In the genomic region with DNA sequence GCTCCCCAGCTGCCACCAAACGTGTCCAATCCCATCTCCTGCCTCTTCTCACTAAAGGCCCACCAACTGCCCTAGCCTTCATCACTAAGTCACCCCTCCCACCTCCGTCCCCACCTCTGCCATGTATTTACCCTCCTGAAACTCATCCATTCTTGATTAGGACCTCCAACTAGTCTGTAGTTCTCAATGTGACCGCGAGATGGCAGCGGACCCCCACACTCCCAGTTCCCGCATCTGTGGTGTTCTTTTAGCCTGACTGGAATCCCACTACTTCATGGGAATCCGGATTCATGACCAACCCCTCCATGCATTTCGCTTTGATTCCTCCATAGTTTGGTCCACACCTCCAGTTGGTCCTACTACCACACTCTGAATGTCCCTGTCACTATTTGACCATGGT, we compare ENCODE assay signal across 8 mouse cellular contexts. TPM values are rescaled to one million over a fixed set of nuclear protein-coding genes. Genes with fewer than 3 reads are reported as not detected.
DNase-seq lines count a peak whose midpoint lies in the region; ATAC-seq and TF ChIP-seq lines count a peak whose summit lies in the region.

No protein-coding gene starts in this region.

- H3K4me3 ChIP-seq in kidney, adult 2 months (ENCODE audit: insufficient read depth, low read depth, low read length) = no peak overlapping the region
- H3K4me3 ChIP-seq in kidney, embryonic 16.5 days (ENCODE audit: low read length) = no peak overlapping the region
- H3K4me3 ChIP-seq in embryonic facial prominence, embryonic 10.5 days = peak overlapping the region; percentile 17; the same call in 1 of the 2 replicates
- H3K4me3 ChIP-seq in hindbrain, postnatal 0 days (ENCODE audit: low read length) = no peak overlapping the region
- H3K4me3 ChIP-seq in liver, adult 2 months (ENCODE audit: insufficient read depth, low read depth, low read length) = no peak overlapping the region

- no peak overlapping the region for H3K9ac ChIP-seq in kidney, embryonic 16.5 days (replicated peaks; ENCODE audit: low read length)
- H3K9ac ChIP-seq in hindbrain, postnatal 0 days (replicated peaks; ENCODE audit: low read length) = no peak overlapping the region
- no peak overlapping the region for H3K9ac ChIP-seq in liver, adult 2 months (ENCODE audit: low read depth, low read length)

- H3K79me2 ChIP-seq in liver, adult 2 months (ENCODE audit: control insufficient read depth, insufficient read depth, low read length) = no peaks in the 10 kb centered on the region

- WGBS in kidney, adult 2 months = 2% methylated on average over 8 of the region's 8 CpGs
- 3% methylated on average over 8 of the region's 8 CpGs for WGBS in kidney, embryonic 16.5 days
- 4% methylated on average over 8 of the region's 8 CpGs for WGBS in embryonic facial prominence, embryonic 10.5 days
- 6% methylated on average over 8 of the region's 8 CpGs for WGBS in hindbrain, postnatal 0 days
- WGBS in liver, adult 2 months = 4% methylated on average over 8 of the region's 8 CpGs

- no peak overlapping the region for H3K27ac ChIP-seq in kidney, adult 2 months (ENCODE audit: insufficient read depth, low read depth, low read length)
- H3K27ac ChIP-seq in kidney, embryonic 16.5 days (ENCODE audit: low read length) = no peak overlapping the region
- no peak overlapping the region for H3K27ac ChIP-seq in embryonic facial prominence, embryonic 10.5 days (replicated peaks)
- no peak overlapping the region for H3K27ac ChIP-seq in hindbrain, postnatal 0 days
- no peak overlapping the region for H3K27ac ChIP-seq in liver, adult 2 months (replicated peaks; ENCODE audit: insufficient read depth, low read depth, low read length)

- ATAC-seq in kidney, embryonic 16.5 days (ENCODE audit: low FRiP score, low TSS enrichment) = no peak
- peak; percentile 28; the same call in 1 of the 2 replicates for ATAC-seq in hindbrain, postnatal 0 days

- H3K36me3 ChIP-seq in kidney, adult 2 months (ENCODE audit: control insufficient read depth, insufficient read depth, low read length) = no peaks in the 10 kb centered on the region
- no peaks in the 10 kb centered on the region for H3K36me3 ChIP-seq in kidney, embryonic 16.5 days (ENCODE audit: insufficient read depth, low read length)
- no peaks in the 10 kb centered on the region for H3K36me3 ChIP-seq in embryonic facial prominence, embryonic 10.5 days (replicated peaks)
- H3K36me3 ChIP-seq in hindbrain, postnatal 0 days (ENCODE audit: insufficient read depth, low read length) = peaks cover 12% of the 10 kb centered on the region
- no peaks in the 10 kb centered on the region for H3K36me3 ChIP-seq in liver, adult 2 months (ENCODE audit: control insufficient read depth, insufficient read depth, low read length)

- no peak overlapping the region for H3K4me2 ChIP-seq in kidney, embryonic 16.5 days (replicated peaks; ENCODE audit: low read depth, low read length)
- no peak overlapping the region for H3K4me2 ChIP-seq in hindbrain, postnatal 0 days (ENCODE audit: low read depth, low read length)

- TF ChIP-seq CTCF in kidney, adult 2 months (conservative IDR thresholded peaks at IDR 0.05; ENCODE audit: insufficient read depth, insufficient read length, low read depth, low read length) = peak; percentile 90
- TF ChIP-seq CTCF in hindbrain, postnatal 0 days (IDR thresholded peaks at IDR 0.05; ENCODE audit: low read depth) = peak; percentile 94
- peak; percentile 93 for TF ChIP-seq CTCF in liver, adult 2 months (IDR thresholded peaks at IDR 0.05; ENCODE audit: low read depth, low read length)

- H3K27me3 ChIP-seq in kidney, adult 2 months (replicated peaks; ENCODE audit: control insufficient read depth, insufficient read depth, low read length) = no peaks in the 10 kb centered on the region
- peaks cover 53% of the 10 kb centered on the region for H3K27me3 ChIP-seq in kidney, embryonic 16.5 days (ENCODE audit: insufficient read depth, low read length)
- peaks cover 91% of the 10 kb centered on the region for H3K27me3 ChIP-seq in embryonic facial prominence, embryonic 10.5 days (replicated peaks; ENCODE audit: low read depth, poor library complexity, severe bottlenecking)
- no peaks in the 10 kb centered on the region for H3K27me3 ChIP-seq in hindbrain, postnatal 0 days (ENCODE audit: insufficient read depth, low read length)
- peaks cover 5% of the 10 kb centered on the region; the same call in 1 of the 2 replicates for H3K27me3 ChIP-seq in liver, adult 2 months (ENCODE audit: control insufficient read depth, insufficient read depth, low read length)

- DNase-seq in kidney, adult 2 months = peak; percentile 71
- DNase-seq in adrenal gland, adult 2 months = peak; percentile 69
- peak; percentile 83 for DNase-seq in embryonic facial prominence, embryonic 10.5 days (ENCODE audit: low spot score)
- peak; percentile 85 for DNase-seq in hindbrain, postnatal 0 days (ENCODE audit: low spot score)
- DNase-seq in liver, adult 2 months (ENCODE audit: extremely low read depth, low read depth, low spot score) = peak; percentile 43
- peak; percentile 62 for DNase-seq in ovary, postnatal 14 days (ENCODE audit: low spot score)
- DNase-seq in urinary bladder, postnatal 36 days (ENCODE audit: low spot score in 2 of 2) = peak; percentile 55 to 69

- H3K4me1 ChIP-seq in kidney, adult 2 months (ENCODE audit: control insufficient read depth, insufficient read depth, low read length) = no peaks in the 10 kb centered on the region
- peaks cover 7% of the 10 kb centered on the region; the same call in 1 of the 2 replicates for H3K4me1 ChIP-seq in kidney, embryonic 16.5 days (ENCODE audit: insufficient read depth, low read length)
- peaks cover 14% of the 10 kb centered on the region for H3K4me1 ChIP-seq in embryonic facial prominence, embryonic 10.5 days
- no peaks in the 10 kb centered on the region for H3K4me1 ChIP-seq in hindbrain, postnatal 0 days (ENCODE audit: insufficient read depth, low read length)
- H3K4me1 ChIP-seq in liver, adult 2 months (ENCODE audit: control insufficient read depth, insufficient read depth, low read length) = peaks cover 5% of the 10 kb centered on the region; the same call in 1 of the 2 replicates

- H3K9me3 ChIP-seq in kidney, embryonic 16.5 days (ENCODE audit: low read length) = no peaks in the 10 kb centered on the region
- no peaks in the 10 kb centered on the region for H3K9me3 ChIP-seq in embryonic facial prominence, embryonic 10.5 days
- no peaks in the 10 kb centered on the region for H3K9me3 ChIP-seq in hindbrain, postnatal 0 days (ENCODE audit: low read length)

- TF ChIP-seq POLR2A in kidney, adult 2 months (IDR thresholded peaks at IDR 0.05; ENCODE audit: low read depth, low read length) = no peak
- TF ChIP-seq POLR2A in liver, adult 2 months (IDR thresholded peaks at IDR 0.05; ENCODE audit: extremely low read depth, insufficient read depth, low read length) = no peak

RNA-seq across cellular contexts. Expression of gene Sarm1, which starts 9.4 kb away (rescaled TPM):
- polyA plus RNA-seq in kidney, adult 2 months (2012; rRNA removed) = 0.35 and 0.38 TPM in 2 replicates
- polyA plus RNA-seq in kidney, embryonic 16.5 days (2015; fragmentation: Nextera tagmentation; extraction: Ambion mirVana) = 1.2 and 1.8 TPM in 2 replicates
- total RNA-seq in adrenal gland, adult 2 months (2021) = 1 to 10 TPM; 5.3 to 8.2 TPM
- 2.3 and 3.0 TPM in 2 replicates for polyA plus RNA-seq in adrenal gland, adult 2 months (2012; rRNA removed)
- 5.0 and 6.0 TPM in 2 replicates for polyA plus RNA-seq in embryonic facial prominence, embryonic 10.5 days (2016; fragmentation: Nextera tagmentation; extraction: Ambion mirVana)
- total RNA-seq in hindbrain, postnatal 0 days (2014; rRNA removed) = 85.9 and 87.8 TPM in 2 replicates
- 30.8 and 32.7 TPM in 2 replicates for polyA plus RNA-seq in hindbrain, postnatal 0 days (2015; fragmentation: Nextera tagmentation; extraction: Ambion mirVana)
- 0.09 and 0.34 TPM in 2 replicates for total RNA-seq in liver, adult 2 months (2014; rRNA removed)
- 0.21 and 0.24 TPM in 2 replicates for polyA plus RNA-seq in liver, adult 2 months (2012; rRNA removed)

RNA-seq across cellular contexts. Expression of gene Vtn, which starts 10.7 kb away (rescaled TPM):
- polyA plus RNA-seq in kidney, adult 2 months (2012; rRNA removed) = 3.3 and 3.6 TPM in 2 replicates
- polyA plus RNA-seq in kidney, embryonic 16.5 days (2015; fragmentation: Nextera tagmentation; extraction: Ambion mirVana) = 2.4 and 2.9 TPM in 2 replicates
- 1 to 10 TPM; 3.0 to 7.7 TPM for total RNA-seq in adrenal gland, adult 2 months (2021)
- polyA plus RNA-seq in adrenal gland, adult 2 months (2012; rRNA removed) = 1.8 and 2.8 TPM in 2 replicates
- polyA plus RNA-seq in embryonic facial prominence, embryonic 10.5 days (2016; fragmentation: Nextera tagmentation; extraction: Ambion mirVana) = 16.3 and 16.7 TPM in 2 replicates
- 109 and 152 TPM in 2 replicates for total RNA-seq in hindbrain, postnatal 0 days (2014; rRNA removed)
- 118 and 133 TPM in 2 replicates for polyA plus RNA-seq in hindbrain, postnatal 0 days (2015; fragmentation: Nextera tagmentation; extraction: Ambion mirVana)
- 2,089 and 2,597 TPM in 2 replicates for total RNA-seq in liver, adult 2 months (2014; rRNA removed)
- polyA plus RNA-seq in liver, adult 2 months (2012; rRNA removed) = 3,152 and 3,193 TPM in 2 replicates

RNA-seq across cellular contexts. Expression of gene Sebox, which starts 15.1 kb away (rescaled TPM):
- not detected in 2 replicates for polyA plus RNA-seq in kidney, adult 2 months (2012; rRNA removed)
- polyA plus RNA-seq in kidney, embryonic 16.5 days (2015; fragmentation: Nextera tagmentation; extraction: Ambion mirVana) = not detected in 2 replicates
- total RNA-seq in adrenal gland, adult 2 months (2021) = not detected
- polyA plus RNA-seq in adrenal gland, adult 2 months (2012; rRNA removed) = not detected in 2 replicates
- not detected in 2 replicates for polyA plus RNA-seq in embryonic facial prominence, embryonic 10.5 days (2016; fragmentation: Nextera tagmentation; extraction: Ambion mirVana)
- total RNA-seq in hindbrain, postnatal 0 days (2014; rRNA removed) = 0.58 and 0.78 TPM in 2 replicates
- polyA plus RNA-seq in hindbrain, postnatal 0 days (2015; fragmentation: Nextera tagmentation; extraction: Ambion mirVana) = 0.15 and 0.26 TPM in 2 replicates
- 0.34 and 0.37 TPM in 2 replicates for total RNA-seq in liver, adult 2 months (2014; rRNA removed)
- 0.36 and 0.91 TPM in 2 replicates for polyA plus RNA-seq in liver, adult 2 months (2012; rRNA removed)

RNA-seq across cellular contexts. Expression of gene Slc46a1, which starts 22.7 kb away (rescaled TPM):
- polyA plus RNA-seq in kidney, adult 2 months (2012; rRNA removed) = 93.2 and 115 TPM in 2 replicates
- 24.7 and 24.9 TPM in 2 replicates for polyA plus RNA-seq in kidney, embryonic 16.5 days (2015; fragmentation: Nextera tagmentation; extraction: Ambion mirVana)
- total RNA-seq in adrenal gland, adult 2 months (2021) = 10 to 100 TPM; 41.5 to 60.9 TPM
- polyA plus RNA-seq in adrenal gland, adult 2 months (2012; rRNA removed) = 111 TPM in 2 replicates
- 14.9 and 18.4 TPM in 2 replicates for polyA plus RNA-seq in embryonic facial prominence, embryonic 10.5 days (2016; fragmentation: Nextera tagmentation; extraction: Ambion mirVana)
- 18.7 and 20.6 TPM in 2 replicates for total RNA-seq in hindbrain, postnatal 0 days (2014; rRNA removed)
- 19.5 and 21.7 TPM in 2 replicates for polyA plus RNA-seq in hindbrain, postnatal 0 days (2015; fragmentation: Nextera tagmentation; extraction: Ambion mirVana)
- total RNA-seq in liver, adult 2 months (2014; rRNA removed) = 36.2 and 38.0 TPM in 2 replicates
- 133 and 146 TPM in 2 replicates for polyA plus RNA-seq in liver, adult 2 months (2012; rRNA removed)

RNA-seq across cellular contexts. Expression of gene Tmem199, which starts 23.8 kb away (rescaled TPM):
- polyA plus RNA-seq in kidney, adult 2 months (2012; rRNA removed) = 14.0 and 15.9 TPM in 2 replicates
- polyA plus RNA-seq in kidney, embryonic 16.5 days (2015; fragmentation: Nextera tagmentation; extraction: Ambion mirVana) = 56.9 and 58.8 TPM in 2 replicates
- total RNA-seq in adrenal gland, adult 2 months (2021) = 10 to 100 TPM; 22.0 to 26.8 TPM
- 6.9 and 8.8 TPM in 2 replicates for polyA plus RNA-seq in adrenal gland, adult 2 months (2012; rRNA removed)
- polyA plus RNA-seq in embryonic facial prominence, embryonic 10.5 days (2016; fragmentation: Nextera tagmentation; extraction: Ambion mirVana) = 75.9 and 76.0 TPM in 2 replicates
- total RNA-seq in hindbrain, postnatal 0 days (2014; rRNA removed) = 40.3 and 42.1 TPM in 2 replicates
- 84.8 and 86.9 TPM in 2 replicates for polyA plus RNA-seq in hindbrain, postnatal 0 days (2015; fragmentation: Nextera tagmentation; extraction: Ambion mirVana)
- 7.7 and 10.8 TPM in 2 replicates for total RNA-seq in liver, adult 2 months (2014; rRNA removed)
- polyA plus RNA-seq in liver, adult 2 months (2012; rRNA removed) = 5.9 and 6.1 TPM in 2 replicates

Comparison
In these comparisons a context has a peak if more than half of its experiments do, and no peak if none do; other contexts are left out.
1. RNA of gene Vtn, which starts 10.7 kb away (polyA plus RNA-seq): 3,152 to 3,193 TPM in liver, adult 2 months; 118 to 133 TPM in hindbrain, postnatal 0 days, 16.3 to 16.7 TPM in embryonic facial prominence, embryonic 10.5 days, 3.3 to 3.6 TPM in kidney, adult 2 months, 2.4 to 2.9 TPM in kidney, embryonic 16.5 days and 1.8 to 2.8 TPM in adrenal gland, adult 2 months; every median in the first group is over 10 times any median in the second.
2. Peak in every context shown above with its lines, with median percentiles within 50 percentile points of each other: DNase-seq and CTCF ChIP-seq.